9 mouse cellular contexts compared by ENCODE assay signal in the genomic region with DNA sequence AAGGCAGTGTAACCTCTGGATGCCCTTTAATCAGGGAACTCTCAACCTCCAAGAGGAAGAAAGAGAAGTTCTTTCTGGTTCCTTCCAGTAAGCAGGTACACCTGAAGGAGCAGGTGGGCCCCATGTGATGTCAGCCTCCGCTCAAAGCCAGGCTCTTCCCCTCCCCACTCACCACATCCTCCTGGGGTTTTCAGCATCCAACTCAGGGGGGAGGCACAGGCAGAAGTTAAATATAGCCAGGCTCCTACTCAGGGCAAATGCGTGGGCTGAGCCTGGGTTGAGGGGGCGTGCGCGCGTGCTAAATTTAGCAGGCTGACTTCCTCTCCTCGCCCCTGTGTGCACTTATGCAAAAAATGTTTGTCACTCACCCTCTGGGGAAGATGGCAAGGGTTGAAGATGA.
A peak's percentile ranks its signal among the peaks of the same experiment; 100 is the strongest.
DNase-seq lines count a peak whose midpoint lies in the region; ATAC-seq lines count a peak whose summit lies in the region.
"Had no signal": no experiment of that assay in that cellular context is flagged by ENCODE, and none has a peak within 500 bp of the region (broad histone marks: within the 10 kb centered on the region; RNA-seq: fewer than 3 reads in every experiment).

No protein-coding gene starts in this region.

- DNase-seq in heart, adult 11 months, result peak; percentile 96
- DNase-seq in heart, postnatal 36 days, result no peak
- DNase-seq in heart, postnatal 10 days, result peak; percentile 68 to 74
- DNase-seq in spleen, postnatal 14 days (ENCODE audit: low spot score in 2 of 2), result peak; percentile 43 to 68
- DNase-seq in left cerebral cortex, postnatal 10 days (ENCODE audit: extremely low spot score in 1 of 2, low spot score in 2 of 2), result no peak
- no peak for DNase-seq in cerebellum, adult 9-11 months
- no peak for DNase-seq in adrenal gland, adult 2 months
- DNase-seq: adrenal gland, postnatal 25 days had no signal

- peak; percentile 96 for ATAC-seq in CD4-positive, CD25-positive, alpha-beta regulatory T cell, adult 4 months

- intact Hi-C loops in heart, postnatal 36 days (cut with DNase I), result no loop called here
- intact Hi-C loops in heart, postnatal 10 days (cut with DNase I), result no loop called here
- intact Hi-C loops in left cerebral cortex, postnatal 10 days (cut with DNase I), result no loop called here

Comparison
In these comparisons a context has a peak if more than half of its experiments do, and no peak if none do; other contexts are left out.
1. DNase-seq: peak in heart, adult 11 months (single experiment), heart, postnatal 10 days (2 of 2) and spleen, postnatal 14 days (2 of 2); none in heart, postnatal 36 days (0 of 2), left cerebral cortex, postnatal 10 days (0 of 2), cerebellum, adult 9-11 months (single experiment) and adrenal gland, adult 2 months (single experiment).